Comparison of ENCODE assay signal across 13 mouse cellular contexts in the genomic region with DNA sequence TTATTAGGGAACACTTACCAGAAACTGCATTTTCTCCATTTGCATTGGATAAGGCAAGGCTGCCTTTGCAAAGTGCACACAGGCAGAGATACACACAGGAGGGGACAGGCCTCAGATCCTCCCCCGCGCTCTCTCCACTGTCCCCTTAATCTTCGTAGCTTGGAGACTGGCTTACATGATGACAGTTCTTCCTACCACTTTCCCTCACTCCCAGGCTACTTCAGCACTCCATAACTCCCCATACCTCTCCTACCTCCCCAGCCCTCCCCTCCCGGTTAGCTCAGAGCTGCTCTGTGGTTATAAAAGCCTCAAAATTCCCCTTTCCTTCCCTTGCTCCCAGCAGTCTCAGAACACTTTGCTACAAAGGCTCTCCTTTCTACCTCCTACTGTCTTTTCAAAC.
DNase-seq lines count a peak whose midpoint lies in the region; ATAC-seq lines count a peak whose summit lies in the region.
"Had no signal": no experiment of that assay in that cellular context is flagged by ENCODE, and none has a peak within 500 bp of the region (broad histone marks: within the 10 kb centered on the region; RNA-seq: fewer than 3 reads in every experiment).

No protein-coding gene starts in this region.

- ATAC-seq in heart, embryonic 11.5 days (replicated peaks; ENCODE audit: insufficient number of reproducible peaks, low FRiP score, low TSS enrichment) = no peak; the same call in 1 of the 2 replicates
- ATAC-seq in forebrain, embryonic 14.5 days = 0 out of 2 replicates have a peak, but pooled peaks have one; percentile 3
- no peak for ATAC-seq in limb, embryonic 15.5 days (ENCODE audit: insufficient number of reproducible peaks, low FRiP score, low TSS enrichment, low read depth)
- no peak for ATAC-seq in intestine, embryonic 16.5 days
- ATAC-seq: intestine, postnatal 0 days had no signal

- no peaks in the 10 kb centered on the region for H3K9me3 ChIP-seq in heart, embryonic 11.5 days (replicated peaks; ENCODE audit: control insufficient read depth, low read length)
- H3K9me3 ChIP-seq in forebrain, embryonic 14.5 days (replicated peaks; ENCODE audit: control insufficient read depth, low read length) = no peaks in the 10 kb centered on the region
- H3K9me3 ChIP-seq in limb, embryonic 15.5 days = no peaks in the 10 kb centered on the region
- H3K9me3 ChIP-seq in intestine, embryonic 16.5 days (ENCODE audit: control insufficient read depth, low read length) = no peaks in the 10 kb centered on the region
- H3K9me3 ChIP-seq: liver, embryonic 15.5 days; stomach, embryonic 15.5 days had no signal

- H3K4me2 ChIP-seq in heart, embryonic 11.5 days = no peak overlapping the region
- H3K4me2 ChIP-seq in forebrain, embryonic 14.5 days (ENCODE audit: low read length) = 0 out of 2 replicates have a peak overlapping the region, but pooled peaks have one; percentile 10
- H3K4me2 ChIP-seq in limb, embryonic 15.5 days = no peak overlapping the region
- no peak overlapping the region for H3K4me2 ChIP-seq in intestine, embryonic 16.5 days (ENCODE audit: low read depth, low read length)
- H3K4me2 ChIP-seq: liver, embryonic 15.5 days; stomach, embryonic 15.5 days had no signal

- 31% methylated on average over 4 of the region's 4 CpGs for WGBS in heart, embryonic 11.5 days (ENCODE audit: insufficient replicate concordance)
- WGBS in forebrain, embryonic 14.5 days = 53% methylated on average over 4 of the region's 4 CpGs
- WGBS in limb, embryonic 15.5 days = 66% methylated on average over 4 of the region's 4 CpGs
- WGBS in intestine, embryonic 16.5 days = 75% methylated on average over 4 of the region's 4 CpGs

- peaks cover 52% of the 10 kb centered on the region for H3K4me1 ChIP-seq in heart, embryonic 11.5 days (ENCODE audit: control insufficient read depth, insufficient read depth, low read length)
- peaks cover 66% of the 10 kb centered on the region for H3K4me1 ChIP-seq in forebrain, embryonic 14.5 days (ENCODE audit: control insufficient read depth, insufficient read depth, low read length)
- peaks cover 31% of the 10 kb centered on the region for H3K4me1 ChIP-seq in limb, embryonic 15.5 days
- peaks cover 15% of the 10 kb centered on the region for H3K4me1 ChIP-seq in intestine, embryonic 16.5 days (ENCODE audit: control insufficient read depth, insufficient read depth, low read length)

- H3K4me3 ChIP-seq in heart, embryonic 11.5 days (ENCODE audit: low read depth, low read length) = no peak overlapping the region
- H3K4me3 ChIP-seq in forebrain, embryonic 14.5 days (ENCODE audit: low read depth, low read length) = no peak overlapping the region
- no peak overlapping the region for H3K4me3 ChIP-seq in limb, embryonic 15.5 days
- no peak overlapping the region for H3K4me3 ChIP-seq in intestine, embryonic 16.5 days (ENCODE audit: low read length)
- H3K4me3 ChIP-seq: liver, embryonic 15.5 days; stomach, embryonic 15.5 days had no signal

- H3K27me3 ChIP-seq in heart, embryonic 11.5 days (ENCODE audit: control insufficient read depth, insufficient read depth, low read length) = no peaks in the 10 kb centered on the region
- H3K27me3 ChIP-seq in forebrain, embryonic 14.5 days (replicated peaks; ENCODE audit: control insufficient read depth, insufficient read depth, low read length) = no peaks in the 10 kb centered on the region
- no peaks in the 10 kb centered on the region for H3K27me3 ChIP-seq in limb, embryonic 15.5 days
- no peaks in the 10 kb centered on the region for H3K27me3 ChIP-seq in intestine, embryonic 16.5 days (replicated peaks; ENCODE audit: control insufficient read depth, insufficient read depth, low read length)
- H3K27me3 ChIP-seq: stomach, embryonic 15.5 days had no signal

- H3K36me3 ChIP-seq in heart, embryonic 11.5 days (ENCODE audit: control insufficient read depth, insufficient read depth, low read length) = 0 out of 2 replicates have a peak, but pooled peaks cover 2% of the 10 kb centered on the region
- H3K36me3 ChIP-seq in forebrain, embryonic 14.5 days (ENCODE audit: control insufficient read depth, insufficient read depth, low read length) = no peaks in the 10 kb centered on the region
- no peaks in the 10 kb centered on the region; the same call in 1 of the 2 replicates for H3K36me3 ChIP-seq in limb, embryonic 15.5 days
- H3K36me3 ChIP-seq in intestine, embryonic 16.5 days (ENCODE audit: control insufficient read depth, insufficient read depth, low read length) = no peaks in the 10 kb centered on the region
- H3K36me3 ChIP-seq: liver, embryonic 15.5 days; stomach, embryonic 15.5 days had no signal

- intact Hi-C loops in heart, postnatal 10 days (cut with DNase I) = no loop called here

- no peak for DNase-seq in heart, postnatal 10 days
- DNase-seq in brain, adult 2 months (ENCODE audit: low read depth, low spot score) = peak; percentile 70
- DNase-seq in forebrain, embryonic 14.5 days (ENCODE audit: low spot score) = no peak
- no peak for DNase-seq in ovary, postnatal 10 days (ENCODE audit: low spot score)
- DNase-seq in testis, postnatal 10 days (ENCODE audit: low spot score) = no peak
- DNase-seq: B cell, adult 2 months; right cerebral cortex, postnatal 25 days had no signal

- no peak overlapping the region for H3K9ac ChIP-seq in heart, embryonic 11.5 days (ENCODE audit: low read depth, low read length)
- no peak overlapping the region for H3K9ac ChIP-seq in forebrain, embryonic 14.5 days (ENCODE audit: low read length)
- H3K9ac ChIP-seq in limb, embryonic 15.5 days = no peak overlapping the region
- no peak overlapping the region for H3K9ac ChIP-seq in intestine, embryonic 16.5 days (ENCODE audit: low read depth, low read length)
- H3K9ac ChIP-seq: liver, embryonic 15.5 days; stomach, embryonic 15.5 days had no signal

- H3K27ac ChIP-seq in heart, embryonic 11.5 days (ENCODE audit: low read depth, low read length) = peak overlapping the region; percentile 35; the same call in 1 of the 2 replicates
- peak overlapping the region; percentile 73 for H3K27ac ChIP-seq in forebrain, embryonic 14.5 days (ENCODE audit: low read depth, low read length)
- peak overlapping the region; percentile 9 for H3K27ac ChIP-seq in limb, embryonic 15.5 days
- H3K27ac ChIP-seq in intestine, embryonic 16.5 days (ENCODE audit: low read length) = no peak overlapping the region
- H3K27ac ChIP-seq: liver, embryonic 15.5 days; stomach, embryonic 15.5 days had no signal
